Comparison of ENCODE assay signal across 8 mouse cellular contexts in the genomic region with DNA sequence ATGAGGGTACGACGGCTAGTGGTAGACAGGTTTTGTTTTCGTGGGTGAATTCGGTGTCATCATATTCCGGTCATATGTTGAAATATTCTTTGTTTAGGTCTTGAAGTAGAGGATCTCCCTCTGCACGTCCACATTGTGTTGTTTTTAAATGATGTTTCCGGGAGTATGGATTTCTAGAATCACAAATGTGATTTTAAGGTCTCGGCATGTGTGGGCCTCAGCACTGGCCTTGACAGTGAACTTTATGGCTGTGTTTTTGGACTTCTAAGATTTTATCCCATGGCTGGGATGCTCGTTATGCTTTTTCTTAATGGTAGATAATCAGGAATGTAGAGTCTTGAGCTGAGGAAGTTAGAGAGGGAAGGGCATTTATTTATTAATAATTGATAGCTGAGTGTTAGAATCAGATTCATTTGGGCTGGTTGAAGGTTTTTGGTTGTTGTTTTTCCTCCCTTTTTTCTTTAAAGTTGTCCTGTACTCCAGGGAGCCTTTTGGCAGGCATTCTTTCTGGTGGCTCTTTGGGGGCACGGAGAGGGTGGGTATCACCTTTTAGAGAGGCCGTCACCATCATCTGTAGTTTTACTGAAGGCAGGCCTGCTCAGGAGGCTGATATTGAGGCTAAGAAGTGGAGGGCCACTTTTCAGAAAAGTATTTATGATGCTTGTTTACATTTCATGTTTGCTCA.
DNase-seq lines count a peak whose midpoint lies in the region; ATAC-seq and TF ChIP-seq lines count a peak whose summit lies in the region.

No protein-coding gene starts in this region.

- WGBS in forebrain, embryonic 16.5 days, result 1% methylated on average over 11 of the region's 11 CpGs
- 20% methylated on average over 11 of the region's 11 CpGs for WGBS in liver, embryonic 15.5 days (ENCODE audit: insufficient replicate concordance)

- H3K4me2 ChIP-seq in forebrain, embryonic 16.5 days (ENCODE audit: low read length), result peak overlapping the region; percentile 65
- H3K4me2 ChIP-seq in liver, embryonic 15.5 days, result peak overlapping the region; percentile 98

- H3K4me1 ChIP-seq in forebrain, embryonic 16.5 days (replicated peaks; ENCODE audit: control insufficient read depth, insufficient read depth, low read length), result peaks cover 31% of the 10 kb centered on the region
- H3K4me1 ChIP-seq in liver, embryonic 15.5 days (replicated peaks), result peaks cover 34% of the 10 kb centered on the region

- H3K9ac ChIP-seq in forebrain, embryonic 16.5 days (replicated peaks; ENCODE audit: low read depth, low read length), result peak overlapping the region; percentile 84
- peak overlapping the region; percentile 80; the same call in 1 of the 2 replicates for H3K9ac ChIP-seq in liver, embryonic 15.5 days

- no peak for DNase-seq in gastrocnemius, adult 2 months
- DNase-seq in gastrocnemius, postnatal 25 days, result no peak
- DNase-seq in adrenal gland, adult (ENCODE audit: inconsistent age in 2 of 2, low spot score in 1 of 2), result no peak
- DNase-seq in gastrocnemius, adult 8-10 months (ENCODE audit: low spot score in 2 of 2), result no peak

- no peaks in the 10 kb centered on the region for H3K36me3 ChIP-seq in forebrain, embryonic 16.5 days (ENCODE audit: control insufficient read depth, insufficient read depth)
- H3K36me3 ChIP-seq in liver, embryonic 15.5 days (replicated peaks), result no peaks in the 10 kb centered on the region

- TF ChIP-seq CTCF in gastrocnemius, adult 2 months (IDR thresholded peaks at IDR 0.05), result no peak

- intact Hi-C loops in gastrocnemius, adult 2 months (cut with DNase I), result loop anchor here (10.0 kb wide), 1 partner anchor 201 kb away; no protein-coding TSS in a partner anchor

- peak overlapping the region; percentile 96 for H3K27ac ChIP-seq in gastrocnemius, adult 2 months
- H3K27ac ChIP-seq in forebrain, embryonic 16.5 days (ENCODE audit: low read length), result peak overlapping the region; percentile 99
- H3K27ac ChIP-seq in liver, embryonic 15.5 days (replicated peaks), result peak overlapping the region; percentile 91

- H3K27me3 ChIP-seq in forebrain, embryonic 16.5 days (replicated peaks; ENCODE audit: control insufficient read depth, insufficient read depth, low read length), result no peaks in the 10 kb centered on the region
- H3K27me3 ChIP-seq in liver, embryonic 15.5 days, result peaks cover 13% of the 10 kb centered on the region

- no peaks in the 10 kb centered on the region for H3K9me3 ChIP-seq in forebrain, embryonic 16.5 days (ENCODE audit: control insufficient read depth, low read length)
- H3K9me3 ChIP-seq in liver, embryonic 15.5 days (replicated peaks), result no peaks in the 10 kb centered on the region

- peak overlapping the region; percentile 94 for H3K4me3 ChIP-seq in gastrocnemius, adult 2 months
- peak overlapping the region; percentile 91 for H3K4me3 ChIP-seq in forebrain, embryonic 16.5 days (replicated peaks; ENCODE audit: low read length)
- peak overlapping the region; percentile 79 for H3K4me3 ChIP-seq in liver, embryonic 15.5 days (replicated peaks)

- peak; percentile 1 for ATAC-seq in CD4-positive, CD25-positive, alpha-beta regulatory T cell, adult 4 months
- no peak for ATAC-seq in forebrain, embryonic 16.5 days
- ATAC-seq in liver, embryonic 15.5 days (ENCODE audit: insufficient read depth), result no peak
- ATAC-seq in erythroid progenitor cell, adult 5-6 weeks (replicated peaks; ENCODE audit: low FRiP score, poor library complexity, severe bottlenecking), result no peak
